Mouse (Mus musculus) heart, embryonic 11.5 days (tissue): ENCODE results near the gene Sestd1. TPM values are rescaled to one million over a fixed set of nuclear protein-coding genes. Genes with fewer than 3 reads are reported as not detected.

Experiments used
- ATAC-seq: fragments of 200-750 bp; cut with Nextera tagmentation; replicated peaks from 2 replicates; pipeline ENCODE4 v1.8.0; 2017; ENCODE audit warnings: moderate library complexity; ENCODE audit not compliant: insufficient number of reproducible peaks, low FRiP score, low TSS enrichment
- H3K27ac ChIP-seq: fragments of 300-500 bp; sonication (generic); 2 replicates; pipeline ENCODE4 v1.5.1; 2014; ENCODE audit warnings: mild to moderate bottlenecking, low read depth, low read length
- H3K27me3 ChIP-seq: fragments of 300-500 bp; sonication (generic); 2 replicates; pipeline ENCODE4 v1.6.1; 2014; ENCODE audit warnings: mild to moderate bottlenecking, low read length, mixed read lengths; ENCODE audit not compliant: control insufficient read depth, insufficient read depth
- H3K36me3 ChIP-seq: fragments of 300-500 bp; sonication (generic); 2 replicates; pipeline ENCODE4 v1.6.1; 2014; ENCODE audit warnings: mild to moderate bottlenecking, low read length, moderate library complexity, mixed read lengths; ENCODE audit not compliant: control insufficient read depth, insufficient read depth
- H3K4me1 ChIP-seq: fragments of 300-500 bp; sonication (generic); 2 replicates; pipeline ENCODE4 v1.6.1; 2014; ENCODE audit warnings: low read length; ENCODE audit not compliant: control insufficient read depth, insufficient read depth
- H3K4me2 ChIP-seq: fragments of 300-500 bp; sonication (generic); 2 replicates; pipeline ENCODE4 v1.6.1; 2014; ENCODE audit warnings: mild to moderate bottlenecking, moderate library complexity
- H3K4me3 ChIP-seq: fragments of 300-500 bp; sonication (generic); 2 replicates; pipeline ENCODE4 v1.5.1; 2014; ENCODE audit warnings: low read depth, low read length
- H3K9ac ChIP-seq: fragments of 300-500 bp; sonication (generic); 2 replicates; pipeline ENCODE4 v1.6.1; 2014; ENCODE audit warnings: mild to moderate bottlenecking, low read depth, low read length, moderate library complexity
- H3K9me3 ChIP-seq: fragments of 300-500 bp; sonication (generic); replicated peaks from 2 replicates; pipeline ENCODE4 v1.6.1; 2016; ENCODE audit warnings: low read length; ENCODE audit not compliant: control insufficient read depth
- WGBS: fragments of 180-500 bp; shearing (Covaris S2); extraction: QIAGEN DNeasy Blood & Tissue Kit; methylation state at CpG from one replicate; pipeline ENCODE4 v1.1.7; 2014; ENCODE audit not compliant: insufficient replicate concordance; 5-methylcytosine and 5-hydroxymethylcytosine counted together
- polyA plus RNA-seq: library from polyadenylated mRNA; unstranded; fragments of >200 nt; fragmentation: Nextera tagmentation; extraction: Ambion mirVana; gene quantifications from 2 replicates; pipeline ENCODE4 v1.2.1, GENCODE M21; 2014

The Sestd1 gene
- polyA plus RNA-seq, 1 experiment from 2014 or later, result 12.9 TPM

DNA sequence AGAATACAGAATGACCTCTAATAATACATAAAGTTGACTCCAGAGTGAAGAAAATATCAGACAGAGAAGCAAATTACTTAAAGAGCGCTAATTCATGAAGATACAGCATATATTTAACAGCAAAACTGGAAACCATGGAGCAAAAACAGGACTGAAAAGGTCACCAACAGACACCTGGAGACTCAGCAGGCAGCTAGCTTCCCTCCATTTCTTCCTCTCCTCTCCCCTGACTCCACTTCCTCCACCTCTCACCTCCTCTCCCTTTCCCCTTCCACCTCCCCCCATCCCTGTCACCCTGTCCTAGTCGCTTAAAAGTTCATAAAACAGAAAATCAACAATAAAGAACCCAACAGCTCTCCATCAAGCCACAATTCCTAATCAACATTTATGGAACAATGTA lies 13.5 kb downstream of the Sestd1 start:
- no peak overlapping the region for H3K4me3 ChIP-seq
- no peaks in the 10 kb centered on the region for H3K9me3 ChIP-seq
- no peak overlapping the region for H3K4me2 ChIP-seq
- no peaks in the 10 kb centered on the region for H3K36me3 ChIP-seq
- no peak for ATAC-seq
- no peak overlapping the region for H3K27ac ChIP-seq
- H3K9ac ChIP-seq, result no peak overlapping the region
- peaks cover 12% of the 10 kb centered on the region for H3K4me1 ChIP-seq
- 88% methylated on average over 2 of the region's 2 CpGs for WGBS
- H3K27me3 ChIP-seq, result no peaks in the 10 kb centered on the region

DNA sequence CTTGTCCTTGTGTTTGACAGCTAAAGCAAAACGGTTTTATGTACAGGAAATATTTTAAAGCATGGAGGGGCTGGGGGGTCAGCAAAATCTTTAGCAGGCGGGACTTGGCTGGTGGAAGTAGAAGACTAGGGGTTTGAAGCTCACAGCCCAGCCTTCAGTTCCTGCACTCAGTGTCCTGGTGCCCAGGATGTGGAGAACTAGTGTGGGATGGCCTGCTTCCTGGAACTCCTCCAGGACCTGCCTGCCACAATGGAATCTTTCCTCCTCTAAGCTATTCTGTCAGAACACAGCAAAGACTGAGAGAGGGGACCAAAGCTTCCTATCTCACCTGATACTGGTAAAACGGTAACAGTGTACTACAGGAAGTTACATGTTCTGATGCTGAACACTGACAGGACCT lies 14.4 kb downstream of the Sestd1 start:
- H3K27ac ChIP-seq, result no peak overlapping the region
- peaks cover 16% of the 10 kb centered on the region for H3K4me1 ChIP-seq

DNA sequence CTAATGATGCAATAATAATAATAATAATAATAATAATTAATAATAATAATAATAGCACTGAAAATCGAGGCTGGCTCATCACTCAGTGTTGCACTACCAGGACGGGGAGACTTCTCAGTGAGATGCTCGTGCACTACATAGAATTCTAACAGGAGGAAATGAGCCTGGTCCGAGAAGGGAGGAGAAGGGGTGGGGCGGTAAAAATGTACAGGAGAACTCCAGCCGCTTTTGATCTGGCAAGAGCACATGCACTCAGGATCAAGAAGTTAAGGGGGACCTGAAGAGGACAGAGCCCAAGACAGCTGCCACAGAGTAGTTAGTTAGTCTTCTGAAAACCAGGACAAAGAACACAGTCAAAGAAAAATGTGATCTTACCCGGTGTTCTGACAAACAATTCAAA lies 15.1 kb downstream of the Sestd1 start:
- ATAC-seq, result no peak
- Histone ChIP-seq H3K27me3 (no peaks in the 10 kb centered on the region), H3K9ac (no peak overlapping the region), H3K36me3 (no peaks in the 10 kb centered on the region), H3K27ac (no peak overlapping the region), H3K9me3 (no peaks in the 10 kb centered on the region), H3K4me3 (no peak overlapping the region), H3K4me1 (peaks cover 16% of the 10 kb centered on the region), H3K4me2 (no peak overlapping the region)
- WGBS, result 62% methylated on average over 7 of the region's 7 CpGs

More for the DNA sequence above, 14.4 kb downstream of the Sestd1 start:
- no peaks in the 10 kb centered on the region for H3K9me3 ChIP-seq
- no peaks in the 10 kb centered on the region for H3K27me3 ChIP-seq
- no peak overlapping the region for H3K9ac ChIP-seq
- no peaks in the 10 kb centered on the region for H3K36me3 ChIP-seq
- no peak overlapping the region for H3K4me2 ChIP-seq
- no peak overlapping the region for H3K4me3 ChIP-seq
- 53% methylated on average over 3 of the region's 3 CpGs for WGBS
- ATAC-seq, result no peak

DNA sequence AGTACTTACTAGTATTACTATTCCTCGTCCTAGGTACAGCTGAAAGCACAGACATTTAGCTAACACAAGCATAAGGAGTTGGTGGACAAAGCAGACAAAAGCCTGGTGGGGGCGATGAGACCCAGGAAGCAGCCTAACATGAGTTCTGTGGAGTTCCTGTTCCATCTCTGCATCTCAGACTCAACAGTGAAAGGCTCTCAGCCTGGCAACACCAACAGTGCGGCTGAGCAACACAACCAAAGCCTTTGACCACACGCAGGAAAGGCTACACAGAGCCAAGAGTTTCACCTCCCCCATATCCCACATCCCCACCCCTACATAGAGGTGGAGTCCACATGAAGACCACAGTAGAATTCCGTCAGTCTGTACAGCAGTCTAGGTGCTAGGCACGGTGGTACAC lies 15.8 kb downstream of the Sestd1 start:
- 82% methylated on average over 6 of the region's 6 CpGs for WGBS
- Histone ChIP-seq H3K9me3 (no peaks in the 10 kb centered on the region), H3K4me1 (peaks cover 21% of the 10 kb centered on the region), H3K27ac (no peak overlapping the region), H3K36me3 (no peaks in the 10 kb centered on the region), H3K9ac (no peak overlapping the region), H3K27me3 (no peaks in the 10 kb centered on the region), H3K4me2 (no peak overlapping the region), H3K4me3 (no peak overlapping the region)
- no peak for ATAC-seq

DNA sequence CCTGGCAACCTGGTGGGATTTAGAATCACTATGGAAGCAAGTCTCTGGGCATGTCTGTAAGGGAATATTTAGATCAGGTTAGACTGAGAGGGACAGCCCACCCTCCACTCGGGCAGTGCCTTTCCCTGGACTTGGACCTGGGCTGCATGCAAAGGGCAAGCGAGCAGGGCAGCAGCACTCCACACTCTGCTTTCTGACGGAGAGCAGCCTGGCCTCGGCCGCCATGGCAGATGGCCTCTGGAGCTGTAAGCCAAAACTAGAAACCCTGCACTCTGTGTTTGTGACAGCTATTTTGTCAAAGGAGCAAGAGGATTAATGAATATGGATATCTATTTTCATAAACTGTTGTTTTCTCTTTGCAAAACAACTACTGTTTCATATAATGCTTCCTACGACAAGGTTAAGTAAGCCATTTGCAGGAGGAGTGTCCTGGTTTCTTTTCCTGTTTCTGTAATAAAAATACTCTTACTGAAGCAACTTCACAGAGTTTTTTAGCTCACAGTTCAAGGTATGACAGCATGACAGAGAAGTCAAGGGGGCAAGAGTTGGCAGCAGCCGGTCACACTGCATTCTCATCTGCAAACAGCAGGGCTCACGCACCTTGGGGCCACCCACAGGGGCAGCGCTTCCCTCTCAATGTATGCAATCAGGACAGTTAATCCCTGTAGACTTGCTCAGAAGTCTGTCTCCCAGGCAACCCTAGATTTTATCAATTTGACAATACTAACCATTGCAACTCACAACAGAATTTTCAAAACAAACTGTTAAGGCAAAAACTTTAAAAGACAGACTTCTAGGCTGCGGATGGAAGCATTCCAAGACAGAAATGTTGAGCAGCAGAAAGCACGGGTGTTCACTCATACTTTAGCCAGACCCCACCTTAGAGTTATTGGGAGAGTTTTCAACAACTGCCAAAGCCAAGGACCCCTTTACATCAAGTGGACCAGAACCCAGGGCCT lies 16.6 kb downstream of the Sestd1 start:
- H3K4me1 ChIP-seq, result peaks cover 23% of the 10 kb centered on the region
- H3K27me3 ChIP-seq, result no peaks in the 10 kb centered on the region
- WGBS, result 55% methylated on average over 11 of the region's 11 CpGs
- no peak overlapping the region for H3K9ac ChIP-seq
- H3K9me3 ChIP-seq, result no peaks in the 10 kb centered on the region
- H3K4me3 ChIP-seq, result no peak overlapping the region
- no peak for ATAC-seq
- no peak overlapping the region for H3K27ac ChIP-seq
- no peaks in the 10 kb centered on the region for H3K36me3 ChIP-seq
- H3K4me2 ChIP-seq, result no peak overlapping the region

- Histone ChIP-seq H3K9ac (no peak overlapping the region), H3K4me3 (no peak overlapping the region), H3K36me3 (no peaks in the 10 kb centered on the region), H3K27me3 (no peaks in the 10 kb centered on the region), H3K9me3 (no peaks in the 10 kb centered on the region), H3K27ac (no peak overlapping the region), H3K4me1 (peaks cover 27% of the 10 kb centered on the region), H3K4me2 (no peak overlapping the region)
- WGBS, result 60% methylated on average over 4 of the region's 4 CpGs
- no peak for ATAC-seq
These were observed 20.3 kb downstream of the Sestd1 start for GRCm38 (mm10) chr2:77260134-77260533.

DNA sequence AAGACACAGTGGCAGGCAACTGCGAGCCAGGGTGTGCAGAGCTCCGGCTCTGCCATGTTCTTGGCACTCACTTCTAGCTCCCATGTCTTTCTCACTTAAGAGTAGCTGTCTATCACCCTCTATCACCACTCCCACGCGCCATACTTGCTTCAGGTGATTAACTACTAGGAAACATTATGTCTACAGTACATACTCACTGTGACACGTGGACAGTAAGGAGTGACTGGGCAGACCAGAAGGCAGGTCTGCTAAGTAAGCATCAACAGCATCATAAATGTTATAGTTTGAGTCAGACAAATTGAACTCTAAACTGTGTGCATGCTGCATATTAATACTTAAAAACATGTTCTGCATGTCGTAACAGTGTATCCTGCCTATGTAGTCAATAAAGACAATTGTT lies 27.2 kb downstream of the Sestd1 start:
- no peaks in the 10 kb centered on the region for H3K27me3 ChIP-seq
- H3K4me2 ChIP-seq, result no peak overlapping the region
- peaks cover 4% of the 10 kb centered on the region; the same call in 1 of the 2 replicates for H3K4me1 ChIP-seq
- no peak overlapping the region for H3K4me3 ChIP-seq
- no peak for ATAC-seq
- no peak overlapping the region for H3K27ac ChIP-seq
- H3K36me3 ChIP-seq, result no peaks in the 10 kb centered on the region
- H3K9me3 ChIP-seq, result no peaks in the 10 kb centered on the region
- no peak overlapping the region for H3K9ac ChIP-seq
- WGBS, result 68% methylated on average over 6 of the region's 6 CpGs

DNA sequence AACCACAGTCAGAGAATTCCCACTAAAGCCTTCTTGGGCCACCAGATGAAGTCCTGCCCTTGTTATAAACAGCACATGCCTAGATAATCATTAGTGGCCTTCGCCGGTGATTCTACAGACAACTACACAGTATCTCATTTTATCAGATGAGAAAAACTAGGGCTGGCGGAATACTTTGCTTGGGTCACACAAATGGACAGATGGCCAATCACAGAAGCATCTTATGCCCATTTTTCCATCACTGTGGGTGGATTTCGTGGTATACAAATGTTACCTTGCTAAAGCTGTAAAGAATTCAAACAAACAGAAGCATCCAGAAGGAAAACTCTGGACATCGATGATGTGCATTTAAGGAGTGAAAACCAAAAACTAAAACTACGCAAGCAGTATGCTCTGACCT lies 28.7 kb downstream of the Sestd1 start:
- no peak for ATAC-seq
- no peak overlapping the region for H3K27ac ChIP-seq
- WGBS, result 78% methylated on average over 6 of the region's 6 CpGs

More for the DNA sequence above, 28.7 kb downstream of the Sestd1 start:
- Histone ChIP-seq H3K4me3 (no peak overlapping the region), H3K4me1 (peaks cover 11% of the 10 kb centered on the region; the same call in 1 of the 2 replicates), H3K9ac (no peak overlapping the region), H3K9me3 (no peaks in the 10 kb centered on the region), H3K36me3 (no peaks in the 10 kb centered on the region), H3K4me2 (no peak overlapping the region), H3K27me3 (no peaks in the 10 kb centered on the region)
